Mouse (Mus musculus): ENCODE results near the gene Wfdc1. TPM values are rescaled to one million over a fixed set of nuclear protein-coding genes. Genes with fewer than 3 reads are reported as not detected.

Gene Wfdc1
- polyA plus RNA-seq, 1 experiment from 2014 or later: 15.6 TPM

DNA sequence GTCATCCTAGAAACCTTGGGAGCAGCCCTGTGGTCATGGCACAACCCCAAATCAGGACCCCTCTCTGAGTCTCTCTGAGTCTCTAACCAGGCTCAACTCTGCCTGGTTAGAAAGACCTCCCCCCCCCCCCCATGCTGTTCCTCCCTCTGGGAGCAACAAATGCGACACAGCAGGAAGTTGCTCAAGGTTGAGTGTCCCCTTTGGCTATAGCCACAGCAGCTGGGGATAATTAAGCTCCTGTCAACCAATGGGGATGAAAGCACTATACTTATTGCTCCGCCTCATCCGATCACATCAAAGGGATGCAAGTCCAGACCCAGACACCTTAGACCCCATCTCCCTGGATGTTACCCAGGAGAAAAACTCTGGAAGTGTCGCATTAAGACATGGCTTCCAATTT lies 43.6 kb upstream of the Wfdc1 start:
- H3K9ac ChIP-seq (ENCODE audit: low read depth, low read length): no peak overlapping the region
- no peaks in the 10 kb centered on the region for H3K27me3 ChIP-seq (replicated peaks; ENCODE audit: control insufficient read depth, insufficient read depth, low read length)
- H3K27ac ChIP-seq (ENCODE audit: low read depth, low read length): no peak overlapping the region
- TF ChIP-seq CTCF (IDR thresholded peaks at IDR 0.05; ENCODE audit: low read depth): no peak
- WGBS: 74% methylated on average over 4 of the region's 4 CpGs
- no peaks in the 10 kb centered on the region for H3K36me3 ChIP-seq (ENCODE audit: control insufficient read depth, insufficient read depth)
- no peaks in the 10 kb centered on the region for H3K9me3 ChIP-seq (ENCODE audit: control insufficient read depth)
- no peak overlapping the region for H3K4me3 ChIP-seq (ENCODE audit: low read depth, low read length)
- H3K4me1 ChIP-seq (replicated peaks; ENCODE audit: control insufficient read depth, insufficient read depth, low read length): peaks cover 4% of the 10 kb centered on the region; the same call in 1 of the 2 replicates
- ATAC-seq: no peak
- H3K4me2 ChIP-seq (replicated peaks; ENCODE audit: low read depth): no peak overlapping the region

DNA sequence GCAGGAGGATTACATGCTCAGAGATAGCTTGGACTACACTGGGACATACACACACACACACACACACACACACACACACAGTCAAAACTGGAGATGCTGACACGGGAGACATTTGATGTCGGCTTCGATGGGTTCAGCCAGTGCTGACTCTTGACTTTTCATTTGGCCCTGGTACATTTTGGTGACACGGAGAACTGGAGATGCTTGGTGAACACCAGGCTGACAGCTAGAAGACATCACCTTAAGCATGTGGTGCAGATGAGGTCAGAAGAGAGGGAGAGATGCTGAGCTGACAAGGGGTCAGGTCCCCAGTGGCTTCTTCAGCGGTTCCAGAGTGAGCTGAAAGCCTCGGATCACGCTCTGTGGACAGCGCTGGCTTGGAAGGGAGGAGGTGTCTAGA lies 43.1 kb upstream of the Wfdc1 start:
- no peak overlapping the region for H3K27ac ChIP-seq (ENCODE audit: low read depth, low read length)
- no peaks in the 10 kb centered on the region for H3K27me3 ChIP-seq (replicated peaks; ENCODE audit: control insufficient read depth, insufficient read depth, low read length)
- no peak overlapping the region for H3K9ac ChIP-seq (ENCODE audit: low read depth, low read length)
- no peak overlapping the region for H3K4me2 ChIP-seq (replicated peaks; ENCODE audit: low read depth)
- 81% methylated on average over 8 of the region's 8 CpGs for WGBS
- H3K4me3 ChIP-seq (ENCODE audit: low read depth, low read length): no peak overlapping the region
- no peak for ATAC-seq
- peaks cover 4% of the 10 kb centered on the region; the same call in 1 of the 2 replicates for H3K4me1 ChIP-seq (replicated peaks; ENCODE audit: control insufficient read depth, insufficient read depth, low read length)
- no peaks in the 10 kb centered on the region for H3K36me3 ChIP-seq (ENCODE audit: control insufficient read depth, insufficient read depth)
- H3K9me3 ChIP-seq (ENCODE audit: control insufficient read depth): no peaks in the 10 kb centered on the region
- TF ChIP-seq CTCF (IDR thresholded peaks at IDR 0.05; ENCODE audit: low read depth): no peak

DNA sequence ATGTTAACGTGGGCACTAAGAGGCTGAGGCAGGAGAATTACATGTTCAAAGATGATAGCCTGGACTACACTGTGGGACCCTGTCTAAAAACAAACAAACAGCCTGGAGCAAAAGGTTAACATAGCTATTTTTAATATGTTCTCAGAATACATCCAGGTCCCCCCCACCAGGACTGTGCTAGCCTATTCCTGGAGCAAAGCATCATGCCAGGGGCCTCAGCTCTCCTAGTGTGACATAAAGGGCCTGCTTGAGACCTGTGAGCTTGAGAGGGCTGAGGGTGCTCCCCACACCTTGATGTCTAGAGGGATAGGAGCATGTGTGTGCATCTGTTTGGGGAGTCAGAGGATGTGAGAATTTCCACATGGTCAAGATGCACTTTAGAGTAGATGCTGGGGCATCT lies 42.4 kb upstream of the Wfdc1 start:
- 68% methylated on average over 1 of the region's 1 CpGs for WGBS
- Histone ChIP-seq H3K4me1 (replicated peaks; ENCODE audit: control insufficient read depth, insufficient read depth, low read length) (peaks cover 4% of the 10 kb centered on the region; the same call in 1 of the 2 replicates), H3K9ac (ENCODE audit: low read depth, low read length) (no peak overlapping the region), H3K27ac (ENCODE audit: low read depth, low read length) (no peak overlapping the region), H3K4me2 (replicated peaks; ENCODE audit: low read depth) (no peak overlapping the region), H3K9me3 (ENCODE audit: control insufficient read depth) (no peaks in the 10 kb centered on the region), H3K36me3 (ENCODE audit: control insufficient read depth, insufficient read depth) (no peaks in the 10 kb centered on the region), H3K27me3 (replicated peaks; ENCODE audit: control insufficient read depth, insufficient read depth, low read length) (no peaks in the 10 kb centered on the region), H3K4me3 (ENCODE audit: low read depth, low read length) (no peak overlapping the region)
- TF ChIP-seq CTCF (IDR thresholded peaks at IDR 0.05; ENCODE audit: low read depth): no peak
- ATAC-seq: no peak

DNA sequence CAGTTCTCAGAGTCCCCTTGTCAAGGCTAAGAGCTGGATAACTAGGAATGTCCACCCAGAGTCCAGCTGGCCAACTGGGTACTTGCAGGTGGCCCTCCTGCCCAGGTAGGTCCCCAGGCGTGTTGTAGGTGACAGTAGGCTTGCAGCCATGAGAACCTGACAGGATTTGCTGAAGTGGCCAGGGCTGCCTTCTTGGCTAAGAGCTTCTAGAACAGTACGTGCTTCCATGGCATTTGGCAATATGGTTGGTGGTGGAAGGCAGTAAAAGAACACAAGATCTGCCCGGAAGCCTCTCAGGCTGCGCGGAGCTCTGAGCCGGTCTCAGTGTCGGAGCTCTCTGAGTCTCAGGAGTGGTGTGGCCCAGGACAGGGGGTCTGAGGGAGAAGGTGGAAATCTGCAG lies 41.2 kb upstream of the Wfdc1 start:
- H3K9me3 ChIP-seq (ENCODE audit: control insufficient read depth): no peaks in the 10 kb centered on the region
- no peak overlapping the region; the same call in 1 of the 2 replicates for H3K27ac ChIP-seq (ENCODE audit: low read depth, low read length)
- no peak overlapping the region for H3K4me3 ChIP-seq (ENCODE audit: low read depth, low read length)
- no peaks in the 10 kb centered on the region for H3K27me3 ChIP-seq (replicated peaks; ENCODE audit: control insufficient read depth, insufficient read depth, low read length)
- no peak overlapping the region for H3K9ac ChIP-seq (ENCODE audit: low read depth, low read length)
- 88% methylated on average over 7 of the region's 7 CpGs for WGBS
- no peak for ATAC-seq
- H3K4me2 ChIP-seq (replicated peaks; ENCODE audit: low read depth): no peak overlapping the region
- H3K36me3 ChIP-seq (ENCODE audit: control insufficient read depth, insufficient read depth): no peaks in the 10 kb centered on the region
- no peak for TF ChIP-seq CTCF (IDR thresholded peaks at IDR 0.05; ENCODE audit: low read depth)
- H3K4me1 ChIP-seq (replicated peaks; ENCODE audit: control insufficient read depth, insufficient read depth, low read length): peaks cover 4% of the 10 kb centered on the region; the same call in 1 of the 2 replicates

DNA sequence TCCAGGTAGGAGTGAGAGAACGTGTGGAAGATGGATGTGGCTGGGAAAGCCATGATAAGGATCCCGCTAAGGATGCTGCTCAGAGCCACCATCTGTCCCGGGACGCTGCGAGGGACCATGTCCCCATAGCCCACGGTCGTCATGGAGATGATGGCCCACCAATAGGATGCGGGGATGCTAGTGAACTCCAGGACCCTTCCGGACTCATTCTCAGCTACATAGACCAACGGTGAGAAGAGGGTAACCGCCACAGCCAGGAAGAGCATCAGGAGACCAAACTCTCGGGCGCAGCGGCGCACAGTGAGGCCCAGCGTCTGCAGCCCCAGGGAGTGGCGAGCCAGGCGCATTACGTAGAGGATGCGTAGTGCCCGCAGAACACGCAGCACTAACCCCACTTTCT lies 40.4 kb upstream of the Wfdc1 start:
- Histone ChIP-seq H3K9ac (ENCODE audit: low read depth, low read length) (no peak overlapping the region), H3K36me3 (ENCODE audit: control insufficient read depth, insufficient read depth) (no peaks in the 10 kb centered on the region), H3K27me3 (replicated peaks; ENCODE audit: control insufficient read depth, insufficient read depth, low read length) (no peaks in the 10 kb centered on the region), H3K4me1 (replicated peaks; ENCODE audit: control insufficient read depth, insufficient read depth, low read length) (peaks cover 4% of the 10 kb centered on the region; the same call in 1 of the 2 replicates), H3K27ac (ENCODE audit: low read depth, low read length) (no peak overlapping the region), H3K4me2 (replicated peaks; ENCODE audit: low read depth) (no peak overlapping the region), H3K9me3 (ENCODE audit: control insufficient read depth) (no peaks in the 10 kb centered on the region), H3K4me3 (ENCODE audit: low read depth, low read length) (no peak overlapping the region)
- no peak for ATAC-seq
- no peak for TF ChIP-seq CTCF (IDR thresholded peaks at IDR 0.05; ENCODE audit: low read depth)
- WGBS: 85% methylated on average over 22 of the region's 22 CpGs

DNA sequence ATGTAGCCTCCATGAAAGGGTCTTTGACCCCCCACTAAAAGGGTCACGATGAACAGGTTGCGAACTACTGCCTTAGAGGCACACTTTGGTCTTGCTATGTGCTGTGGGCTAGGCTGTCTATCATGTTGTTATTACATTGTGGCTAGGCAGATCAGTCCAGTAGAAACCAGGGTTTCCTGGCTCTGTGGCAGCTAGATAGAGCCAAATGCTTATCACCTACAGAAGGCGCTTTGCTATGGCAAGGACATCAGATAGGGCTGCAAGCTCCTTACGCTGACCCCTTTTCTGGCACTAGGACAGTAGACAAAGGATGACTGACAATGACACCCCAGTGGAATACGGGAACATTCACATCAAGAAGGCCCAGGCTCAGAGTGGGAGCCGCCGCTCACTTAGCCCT lies 39.0 kb upstream of the Wfdc1 start:
- Histone ChIP-seq H3K27ac (ENCODE audit: low read depth, low read length) (no peak overlapping the region), H3K4me3 (ENCODE audit: low read depth, low read length) (no peak overlapping the region), H3K36me3 (ENCODE audit: control insufficient read depth, insufficient read depth) (no peaks in the 10 kb centered on the region), H3K27me3 (replicated peaks; ENCODE audit: control insufficient read depth, insufficient read depth, low read length) (no peaks in the 10 kb centered on the region), H3K4me2 (replicated peaks; ENCODE audit: low read depth) (no peak overlapping the region), H3K9me3 (ENCODE audit: control insufficient read depth) (no peaks in the 10 kb centered on the region), H3K4me1 (replicated peaks; ENCODE audit: control insufficient read depth, insufficient read depth, low read length) (peaks cover 4% of the 10 kb centered on the region; the same call in 1 of the 2 replicates), H3K9ac (ENCODE audit: low read depth, low read length) (no peak overlapping the region)
- no peak for ATAC-seq
- no peak for TF ChIP-seq CTCF (IDR thresholded peaks at IDR 0.05; ENCODE audit: low read depth)
- WGBS: 89% methylated on average over 7 of the region's 7 CpGs
